Mouse (Mus musculus) CD4-positive, CD25-positive, alpha-beta regulatory T cell, adult 2 months (primary cell): ENCODE data around the gene Hoxd1.

Experiments
- DNase-seq: peaks from one replicate; pipeline ENCODE4 v3.0.0-alpha.2; 2012; ENCODE audit warnings: low read depth, low spot score

The Hoxd1 gene

GRCm38 (mm10) chr2:74732513-74733316, 30.1 kb upstream of the Hoxd1 start:
- no peak for DNase-seq

GRCm38 (mm10) chr2:74733317-74733661, 29.5 kb upstream of the Hoxd1 start:
- DNase-seq: no peak

GRCm38 (mm10) chr2:74733765-74734164, 29.0 kb upstream of the Hoxd1 start:
- DNase-seq: no peak

GRCm38 (mm10) chr2:74734451-74734850, 28.3 kb upstream of the Hoxd1 start:
- DNase-seq: no peak

- no peak for DNase-seq
These were observed 27.6 kb upstream of the Hoxd1 start for GRCm38 (mm10) chr2:74734996-74735811.

GRCm38 (mm10) chr2:74735851-74736687, 26.7 kb upstream of the Hoxd1 start:
- DNase-seq: no peak

- no peak for DNase-seq
These were observed 25.8 kb upstream of the Hoxd1 start for GRCm38 (mm10) chr2:74736688-74737577.

- DNase-seq: no peak
These were observed 25.2 kb upstream of the Hoxd1 start for GRCm38 (mm10) chr2:74737578-74738070.

GRCm38 (mm10) chr2:74738623-74739475, 23.9 kb upstream of the Hoxd1 start:
- DNase-seq: no peak

- no peak for DNase-seq
These were observed 23.3 kb upstream of the Hoxd1 start for GRCm38 (mm10) chr2:74739476-74739800.

- DNase-seq: no peak
These were observed 22.9 kb upstream of the Hoxd1 start for GRCm38 (mm10) chr2:74739869-74740268.

GRCm38 (mm10) chr2:74740311-74741091, 22.3 kb upstream of the Hoxd1 start:
- DNase-seq: no peak

GRCm38 (mm10) chr2:74741252-74741978, 21.4 kb upstream of the Hoxd1 start:
- no peak for DNase-seq

GRCm38 (mm10) chr2:74741979-74742277, 20.9 kb upstream of the Hoxd1 start:
- no peak for DNase-seq

- DNase-seq: no peak
These were observed 17.1 kb upstream of the Hoxd1 start for GRCm38 (mm10) chr2:74745540-74746297.

- no peak for DNase-seq
These were observed 16.4 kb upstream of the Hoxd1 start for GRCm38 (mm10) chr2:74746298-74746921.

- no peak for DNase-seq
These were observed 15.8 kb upstream of the Hoxd1 start for GRCm38 (mm10) chr2:74747006-74747405.
